Mouse (Mus musculus) lung, embryonic 16.5 days (tissue): ENCODE measurements around the gene Ptprt. TPM values are rescaled to one million over a fixed set of nuclear protein-coding genes. Genes with fewer than 3 reads are reported as not detected.
A peak's percentile ranks its signal among the peaks of the same experiment; 100 is the strongest.

ENCODE experiments used
- ATAC-seq: fragments of 200-750 bp; cut with Nextera tagmentation; 2 replicates; pipeline ENCODE4 v1.8.0; 2017; ENCODE audit warnings: low read depth, mild to moderate bottlenecking, moderate library complexity
- H3K27ac ChIP-seq: fragments of 300-500 bp; sonication (generic); 2 replicates; pipeline ENCODE4 v1.5.1; 2014; ENCODE audit warnings: mild to moderate bottlenecking, control low read depth, low read length
- H3K27me3 ChIP-seq: fragments of 300-500 bp; sonication (generic); 2 replicates; pipeline ENCODE4 v1.6.1; 2014; ENCODE audit warnings: low read depth, low read length, mixed read lengths; ENCODE audit not compliant: control insufficient read depth, insufficient read depth
- H3K36me3 ChIP-seq: fragments of 300-500 bp; sonication (generic); 2 replicates; pipeline ENCODE4 v1.6.1; 2014; ENCODE audit warnings: low read length; ENCODE audit not compliant: control insufficient read depth, insufficient read depth
- H3K4me1 ChIP-seq: fragments of 300-500 bp; sonication (generic); replicated peaks from 2 replicates; pipeline ENCODE4 v1.6.1; 2014; ENCODE audit warnings: low read length, mixed read lengths; ENCODE audit not compliant: control insufficient read depth, insufficient read depth
- H3K4me2 ChIP-seq: fragments of 300-500 bp; sonication (generic); 2 replicates; pipeline ENCODE4 v1.6.1; 2014; ENCODE audit warnings: low read depth, low read length, control low read depth
- H3K4me3 ChIP-seq: fragments of 300-500 bp; sonication (generic); 2 replicates; pipeline ENCODE4 v1.5.1; 2014; ENCODE audit warnings: mild to moderate bottlenecking, low read length, control low read depth
- H3K9ac ChIP-seq: fragments of 300-500 bp; sonication (generic); 2 replicates; pipeline ENCODE4 v1.6.1; 2014; ENCODE audit warnings: low read length, control low read depth
- H3K9me3 ChIP-seq: fragments of 300-500 bp; sonication (generic); 2 replicates; pipeline ENCODE4 v1.6.1; 2016; ENCODE audit warnings: low read length; ENCODE audit not compliant: control insufficient read depth
- WGBS: fragments of 180-500 bp; shearing (Covaris S2); extraction: QIAGEN DNeasy Blood & Tissue Kit; methylation state at CpG from one replicate; pipeline ENCODE4 v1.1.7; 2014; 5-methylcytosine and 5-hydroxymethylcytosine counted together
- polyA plus RNA-seq: library from polyadenylated mRNA; unstranded; fragments of >200 nt; fragmentation: Nextera tagmentation; extraction: Ambion mirVana; gene quantifications from 2 replicates; pipeline ENCODE4 v1.2.1, GENCODE M21; 2015

Gene Ptprt
- polyA plus RNA-seq, 1 experiment from 2014 or later = 0.62 TPM

GRCm38 (mm10) chr2:161557874-161558273, 1103.1 kb downstream of the Ptprt start:
- no peak for ATAC-seq

GRCm38 (mm10) chr2:161553651-161554050, 1107.3 kb downstream of the Ptprt start:
- H3K9ac ChIP-seq = no peak overlapping the region
- ATAC-seq = no peak
- H3K36me3 ChIP-seq = no peaks in the 10 kb centered on the region
- no peaks in the 10 kb centered on the region for H3K9me3 ChIP-seq
- no peak overlapping the region for H3K27ac ChIP-seq
- WGBS = 59% methylated on average over 9 of the region's 9 CpGs
- no peak overlapping the region for H3K4me3 ChIP-seq
- peaks cover 2% of the 10 kb centered on the region; the same call in 1 of the 2 replicates for H3K4me1 ChIP-seq
- no peaks in the 10 kb centered on the region for H3K27me3 ChIP-seq
- no peak overlapping the region for H3K4me2 ChIP-seq

More at GRCm38 (mm10) chr2:161557874-161558273, 1103.1 kb downstream of the Ptprt start:
- no peak overlapping the region for H3K27ac ChIP-seq
- no peaks in the 10 kb centered on the region for H3K27me3 ChIP-seq
- WGBS = 77% methylated on average over 4 of the region's 4 CpGs
- no peaks in the 10 kb centered on the region for H3K36me3 ChIP-seq
- no peak overlapping the region for H3K9ac ChIP-seq
- no peaks in the 10 kb centered on the region for H3K4me1 ChIP-seq
- no peak overlapping the region for H3K4me3 ChIP-seq
- H3K4me2 ChIP-seq = no peak overlapping the region
- H3K9me3 ChIP-seq = no peaks in the 10 kb centered on the region

- Histone ChIP-seq H3K4me1 (peaks cover 2% of the 10 kb centered on the region; the same call in 1 of the 2 replicates), H3K27ac (no peak overlapping the region), H3K9me3 (no peaks in the 10 kb centered on the region), H3K9ac (no peak overlapping the region), H3K36me3 (no peaks in the 10 kb centered on the region), H3K4me3 (no peak overlapping the region), H3K4me2 (no peak overlapping the region), H3K27me3 (no peaks in the 10 kb centered on the region)
- ATAC-seq = no peak
- 77% methylated on average over 2 of the region's 2 CpGs for WGBS
Measured at GRCm38 (mm10) chr2:161552011-161552410, 1108.9 kb downstream of the Ptprt start.

GRCm38 (mm10) chr2:161549577-161549976, 1111.4 kb downstream of the Ptprt start:
- WGBS = 23% methylated on average over 5 of the region's 5 CpGs
- Histone ChIP-seq H3K27ac (no peak overlapping the region), H3K9ac (no peak overlapping the region), H3K4me1 (peaks cover 2% of the 10 kb centered on the region; the same call in 1 of the 2 replicates), H3K4me3 (no peak overlapping the region), H3K4me2 (no peak overlapping the region), H3K27me3 (no peaks in the 10 kb centered on the region), H3K9me3 (no peaks in the 10 kb centered on the region), H3K36me3 (no peaks in the 10 kb centered on the region)
- no peak for ATAC-seq

- peaks cover 2% of the 10 kb centered on the region; the same call in 1 of the 2 replicates for H3K4me1 ChIP-seq
- no peak overlapping the region for H3K4me3 ChIP-seq
- 78% methylated on average over 5 of the region's 5 CpGs for WGBS
- no peaks in the 10 kb centered on the region for H3K36me3 ChIP-seq
- H3K4me2 ChIP-seq = no peak overlapping the region
- H3K9me3 ChIP-seq = no peaks in the 10 kb centered on the region
- H3K27me3 ChIP-seq = no peaks in the 10 kb centered on the region
- no peak for ATAC-seq
- H3K9ac ChIP-seq = no peak overlapping the region
- no peak overlapping the region for H3K27ac ChIP-seq
Measured at GRCm38 (mm10) chr2:161547318-161547717, 1113.6 kb downstream of the Ptprt start.

GRCm38 (mm10) chr2:161545406-161545805, 1115.5 kb downstream of the Ptprt start:
- 47% methylated on average over 4 of the region's 4 CpGs for WGBS
- H3K9me3 ChIP-seq = no peaks in the 10 kb centered on the region

GRCm38 (mm10) chr2:161534151-161534550, 1126.8 kb downstream of the Ptprt start:
- H3K36me3 ChIP-seq = no peaks in the 10 kb centered on the region
- no peak overlapping the region for H3K9ac ChIP-seq
- H3K9me3 ChIP-seq = no peaks in the 10 kb centered on the region
- ATAC-seq = no peak
- 82% methylated on average over 7 of the region's 7 CpGs for WGBS
- H3K4me3 ChIP-seq = no peak overlapping the region
- no peaks in the 10 kb centered on the region for H3K27me3 ChIP-seq
- H3K27ac ChIP-seq = no peak overlapping the region
- no peaks in the 10 kb centered on the region for H3K4me1 ChIP-seq
- no peak overlapping the region for H3K4me2 ChIP-seq

More at GRCm38 (mm10) chr2:161545406-161545805, 1115.5 kb downstream of the Ptprt start:
- H3K27me3 ChIP-seq = no peaks in the 10 kb centered on the region
- no peak overlapping the region for H3K4me2 ChIP-seq
- no peak overlapping the region for H3K4me3 ChIP-seq
- H3K9ac ChIP-seq = no peak overlapping the region
- peaks cover 2% of the 10 kb centered on the region; the same call in 1 of the 2 replicates for H3K4me1 ChIP-seq
- H3K36me3 ChIP-seq = no peaks in the 10 kb centered on the region
- peak; percentile 23; the same call in 1 of the 2 replicates for ATAC-seq
- H3K27ac ChIP-seq = no peak overlapping the region

GRCm38 (mm10) chr2:161527192-161527591, 1133.8 kb downstream of the Ptprt start:
- Histone ChIP-seq H3K4me3 (no peak overlapping the region), H3K36me3 (no peaks in the 10 kb centered on the region), H3K9me3 (no peaks in the 10 kb centered on the region), H3K4me2 (no peak overlapping the region), H3K4me1 (no peaks in the 10 kb centered on the region), H3K27me3 (no peaks in the 10 kb centered on the region), H3K9ac (no peak overlapping the region), H3K27ac (no peak overlapping the region)
- no peak for ATAC-seq
- WGBS = 45% methylated on average over 1 of the region's 1 CpGs

GRCm38 (mm10) chr2:161519671-161520070, 1141.3 kb downstream of the Ptprt start:
- H3K27me3 ChIP-seq = no peaks in the 10 kb centered on the region
- H3K4me1 ChIP-seq = no peaks in the 10 kb centered on the region
- H3K4me2 ChIP-seq = no peak overlapping the region
- 58% methylated on average over 2 of the region's 2 CpGs for WGBS
- no peak overlapping the region for H3K9ac ChIP-seq
- H3K4me3 ChIP-seq = no peak overlapping the region
- ATAC-seq = no peak
- no peak overlapping the region for H3K27ac ChIP-seq
- H3K9me3 ChIP-seq = no peaks in the 10 kb centered on the region
- H3K36me3 ChIP-seq = no peaks in the 10 kb centered on the region

GRCm38 (mm10) chr2:161516921-161517320, 1144.0 kb downstream of the Ptprt start:
- H3K4me2 ChIP-seq = no peak overlapping the region
- no peak overlapping the region for H3K4me3 ChIP-seq
- H3K27ac ChIP-seq = no peak overlapping the region
- H3K4me1 ChIP-seq = no peaks in the 10 kb centered on the region
- no peak for ATAC-seq
- H3K9ac ChIP-seq = no peak overlapping the region
- H3K27me3 ChIP-seq = no peaks in the 10 kb centered on the region
- H3K36me3 ChIP-seq = no peaks in the 10 kb centered on the region
- WGBS = 29% methylated on average over 5 of the region's 5 CpGs
- no peaks in the 10 kb centered on the region for H3K9me3 ChIP-seq
